Mouse (Mus musculus): ENCODE data around the gene Hsp90ab1.

Hsp90ab1 gene

GRCm38 (mm10) chr17:45595736-45596390, 22.8 kb upstream of the Hsp90ab1 start:
- peak; percentile 43 for DNase-seq

DNA sequence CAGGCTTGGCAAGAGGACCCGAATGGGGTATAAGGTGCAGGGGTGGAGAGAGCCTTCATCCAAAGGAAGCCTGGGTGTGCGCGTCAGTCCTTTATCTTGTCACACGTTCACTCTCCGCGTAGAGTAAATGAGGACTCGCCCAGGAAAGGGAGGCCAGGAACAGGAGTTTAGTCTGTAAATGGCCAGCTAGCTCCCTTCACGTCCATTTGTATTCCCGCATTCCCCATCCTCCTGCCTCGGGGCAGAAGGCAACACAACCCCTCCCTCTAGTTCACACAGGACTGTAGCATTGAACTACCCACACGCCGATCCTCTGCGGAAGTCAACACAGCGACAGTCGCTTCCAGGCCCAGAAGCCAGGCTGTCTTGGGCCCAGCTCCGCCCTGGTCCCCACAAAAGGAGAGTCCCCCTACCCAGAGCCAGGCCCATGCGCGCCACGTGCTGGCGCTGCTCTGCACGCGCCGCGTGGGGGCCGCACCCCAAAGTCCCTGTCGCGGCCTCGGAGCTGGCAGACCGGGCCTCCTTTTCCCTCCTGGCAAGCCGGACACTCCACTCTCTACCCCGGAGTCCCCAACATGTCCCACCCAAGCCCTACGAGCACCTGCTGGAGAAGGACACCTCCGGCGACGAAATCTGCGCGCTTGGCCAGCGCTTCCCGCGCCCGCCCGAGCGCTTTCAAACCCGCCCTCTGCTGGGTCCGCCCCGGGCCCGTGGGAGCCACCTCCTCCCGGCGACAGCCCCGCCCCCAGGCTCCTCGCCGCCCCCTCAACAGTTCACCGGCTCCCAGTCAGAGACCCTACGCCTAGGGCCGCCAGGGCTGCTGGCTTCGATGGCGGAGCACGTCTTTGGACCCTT, 22.0 kb upstream of the Hsp90ab1 start:
- peak; percentile 62 for DNase-seq

DNA sequence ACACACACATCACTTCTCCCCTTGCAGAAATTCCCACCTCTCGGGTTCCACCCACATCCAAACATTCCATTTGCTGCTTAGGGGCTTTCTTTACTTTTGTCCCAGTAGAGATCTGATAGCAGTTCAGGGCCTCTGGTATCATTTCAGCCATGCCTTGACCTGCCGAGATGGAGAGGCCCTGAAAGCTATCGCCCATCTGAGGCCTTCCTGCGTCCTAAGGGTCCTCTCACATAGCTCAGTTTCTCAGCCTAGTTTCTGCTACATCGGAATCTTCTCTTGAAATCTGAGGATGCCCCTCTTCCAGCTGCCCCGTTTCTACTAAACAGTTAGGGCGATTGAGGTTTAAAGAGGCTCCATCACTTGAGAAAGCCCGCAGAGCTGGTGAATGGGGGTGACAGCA, 21.1 kb upstream of the Hsp90ab1 start:
- DNase-seq = no peak

DNA sequence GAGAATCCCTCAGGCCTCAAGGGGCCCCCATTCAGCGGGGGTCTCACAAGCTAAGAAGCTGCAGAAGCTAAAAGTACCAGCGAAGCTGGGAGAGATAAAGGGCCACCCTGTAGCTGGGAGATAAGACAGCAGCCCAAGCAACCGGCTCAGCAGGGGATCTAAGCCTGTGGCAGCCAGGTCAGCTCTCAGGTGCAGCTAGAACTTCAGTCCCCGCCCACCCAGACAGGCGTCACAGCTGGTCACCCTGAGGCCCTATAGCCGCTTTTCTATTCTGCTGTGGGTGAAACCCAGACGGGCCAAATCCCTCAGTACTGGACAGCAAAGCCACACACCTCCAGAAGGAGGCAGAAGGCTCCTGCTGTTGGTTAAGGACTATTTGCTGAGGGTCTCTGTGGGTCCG, 20.4 kb upstream of the Hsp90ab1 start:
- DNase-seq = no peak

DNA sequence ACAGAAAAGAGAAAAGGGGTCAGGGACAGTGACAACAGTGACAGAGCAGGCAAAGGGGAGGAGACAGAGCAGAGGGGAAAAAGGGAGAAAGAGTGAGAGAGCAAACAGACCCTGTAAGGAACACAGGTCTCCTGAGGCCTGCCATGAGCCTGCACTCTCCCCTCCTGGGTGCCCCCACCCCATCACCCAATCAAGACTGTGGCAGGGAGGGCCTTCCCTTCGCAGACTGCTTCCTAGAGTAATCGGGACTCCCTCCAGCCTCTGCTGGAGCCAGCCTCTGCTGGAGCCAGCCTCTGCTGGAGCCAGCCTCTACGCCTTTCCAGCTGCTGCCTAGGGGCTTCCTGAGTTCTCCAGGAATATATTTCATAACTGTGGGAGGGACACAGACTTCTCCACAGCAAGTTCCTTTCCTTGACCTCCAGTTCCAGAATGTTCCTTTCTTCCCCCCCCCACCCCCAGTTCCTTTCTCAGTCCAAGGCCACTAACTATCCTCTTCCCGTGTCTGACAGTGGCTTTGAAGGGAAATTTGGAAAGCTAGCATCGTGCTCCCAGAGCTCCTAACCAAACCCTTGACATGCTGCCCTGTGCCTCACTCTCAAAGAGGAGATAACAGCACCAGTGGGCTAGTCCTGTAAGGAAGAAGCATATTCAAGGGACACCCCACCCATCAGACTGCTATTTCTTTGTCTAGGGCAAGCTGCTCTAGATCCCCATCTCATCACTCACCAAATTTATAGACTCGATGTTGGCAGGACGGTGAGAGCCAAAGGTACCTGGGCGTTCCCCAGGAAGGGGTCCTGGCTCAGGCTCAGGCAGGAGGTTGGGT, 19.7 kb upstream of the Hsp90ab1 start:
- DNase-seq = no peak

DNA sequence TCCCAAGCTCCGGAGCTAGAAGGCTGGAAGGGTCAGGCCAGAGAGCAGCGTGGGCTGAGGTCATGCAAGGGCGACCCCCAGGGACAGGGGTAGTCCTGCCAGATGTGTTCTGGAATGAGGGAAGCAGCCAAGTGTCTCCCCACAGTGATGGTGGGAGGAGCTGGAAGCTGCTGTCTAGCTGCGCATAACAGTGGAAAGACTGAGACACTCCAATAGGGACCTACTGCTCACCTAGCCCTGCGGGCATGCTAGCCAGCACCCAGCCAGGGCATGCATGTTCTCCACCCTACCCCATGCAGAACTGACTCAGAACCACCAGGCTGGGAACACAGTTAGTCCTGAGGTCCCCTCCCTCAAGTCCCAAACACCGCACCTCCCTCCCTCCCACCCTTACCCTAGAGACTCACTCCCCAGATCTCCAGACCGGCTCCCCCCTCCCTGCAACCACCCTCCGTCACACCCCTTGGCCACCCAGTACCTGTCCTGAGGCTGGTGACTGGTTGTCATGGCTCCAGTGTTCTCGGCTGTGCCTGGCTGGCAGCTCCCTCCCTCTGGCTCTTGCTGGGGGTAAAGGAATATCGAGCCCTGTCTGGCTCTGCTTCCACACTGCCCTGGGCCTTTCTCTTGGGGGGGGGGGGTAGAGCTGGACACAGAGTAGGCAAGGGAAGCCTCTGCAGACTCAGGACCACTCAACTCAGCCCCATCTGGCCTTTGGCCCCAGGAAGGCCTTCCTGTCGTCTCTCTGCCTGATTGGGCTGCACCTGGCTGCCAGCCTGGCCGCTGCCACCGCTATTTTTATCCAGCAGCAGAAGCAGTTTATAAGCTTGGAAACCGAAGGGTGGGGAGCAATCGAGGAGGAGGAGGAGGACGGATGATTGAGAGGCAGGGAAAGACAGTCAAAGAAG, 18.9 kb upstream of the Hsp90ab1 start:
- DNase-seq = no peak

DNA sequence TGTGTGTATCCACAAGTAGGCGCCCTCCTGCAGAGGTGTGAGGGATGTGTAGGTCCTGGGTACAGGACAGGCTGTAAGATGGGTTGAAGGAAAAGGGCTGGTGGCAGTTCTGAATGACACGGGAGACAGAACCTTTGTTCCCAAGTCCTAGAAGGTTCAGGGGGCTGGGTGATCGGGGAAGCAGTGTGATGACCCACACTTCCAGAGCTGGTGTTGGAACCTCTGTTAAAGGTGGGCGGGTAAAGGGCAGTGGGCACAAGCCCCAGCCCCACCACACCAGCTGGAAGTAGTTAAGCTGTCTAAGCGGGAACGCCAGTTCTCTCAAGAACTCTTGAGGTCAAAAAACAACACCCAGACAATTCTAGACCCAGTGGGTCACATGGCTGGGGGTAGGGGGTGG, 17.3 kb upstream of the Hsp90ab1 start:
- DNase-seq = no peak

DNA sequence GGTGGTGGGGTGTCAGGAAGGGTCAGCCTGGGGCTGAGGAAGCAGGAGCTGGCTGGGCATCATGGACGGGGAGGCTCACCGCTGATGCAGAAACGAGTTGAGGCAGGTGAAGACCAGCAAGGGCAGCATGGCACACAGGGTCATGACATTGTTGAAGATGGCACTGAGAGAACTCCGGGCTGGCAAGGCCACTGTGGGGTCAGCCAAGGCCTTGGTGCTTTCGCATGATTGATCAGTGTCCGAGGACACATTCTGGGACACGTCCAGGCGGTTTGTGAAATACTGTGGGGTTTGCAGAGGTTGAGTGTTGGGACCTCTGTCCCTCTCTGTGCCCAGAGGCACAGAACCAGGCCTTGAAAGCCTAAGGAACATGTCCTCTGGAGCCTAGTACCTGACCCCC, 16.8 kb upstream of the Hsp90ab1 start:
- DNase-seq = no peak

DNA sequence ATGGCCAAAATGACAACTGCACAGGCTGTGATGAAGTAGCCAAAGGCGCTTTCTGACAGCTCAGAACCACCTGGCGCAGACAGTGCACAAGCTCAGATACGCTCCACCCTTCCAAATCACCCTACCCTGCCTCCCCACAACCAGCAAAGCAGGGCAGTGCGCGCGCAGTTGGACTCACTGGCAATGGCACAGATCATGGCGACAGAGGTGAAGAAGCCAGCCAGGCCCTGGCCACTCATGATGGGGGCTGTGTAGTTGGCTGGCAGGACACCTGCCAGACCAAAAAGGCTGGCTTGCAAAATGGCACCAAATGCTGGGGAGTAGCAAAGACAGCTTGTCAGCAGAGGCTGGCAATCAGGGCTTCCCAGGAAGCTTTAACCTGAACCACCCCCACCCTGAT, 16.2 kb upstream of the Hsp90ab1 start:
- no peak for DNase-seq

- no peak for DNase-seq
Observed at GRCm38 (mm10) chr17:45588370-45588769, 15.3 kb upstream of the Hsp90ab1 start.

- DNase-seq = no peak
Observed at GRCm38 (mm10) chr17:45586449-45586837, 13.4 kb upstream of the Hsp90ab1 start.

- DNase-seq = no peak
Observed at GRCm38 (mm10) chr17:45585725-45586448, 12.8 kb upstream of the Hsp90ab1 start.

GRCm38 (mm10) chr17:45584939-45585678, 12.0 kb upstream of the Hsp90ab1 start:
- DNase-seq = peak; percentile 78

DNA sequence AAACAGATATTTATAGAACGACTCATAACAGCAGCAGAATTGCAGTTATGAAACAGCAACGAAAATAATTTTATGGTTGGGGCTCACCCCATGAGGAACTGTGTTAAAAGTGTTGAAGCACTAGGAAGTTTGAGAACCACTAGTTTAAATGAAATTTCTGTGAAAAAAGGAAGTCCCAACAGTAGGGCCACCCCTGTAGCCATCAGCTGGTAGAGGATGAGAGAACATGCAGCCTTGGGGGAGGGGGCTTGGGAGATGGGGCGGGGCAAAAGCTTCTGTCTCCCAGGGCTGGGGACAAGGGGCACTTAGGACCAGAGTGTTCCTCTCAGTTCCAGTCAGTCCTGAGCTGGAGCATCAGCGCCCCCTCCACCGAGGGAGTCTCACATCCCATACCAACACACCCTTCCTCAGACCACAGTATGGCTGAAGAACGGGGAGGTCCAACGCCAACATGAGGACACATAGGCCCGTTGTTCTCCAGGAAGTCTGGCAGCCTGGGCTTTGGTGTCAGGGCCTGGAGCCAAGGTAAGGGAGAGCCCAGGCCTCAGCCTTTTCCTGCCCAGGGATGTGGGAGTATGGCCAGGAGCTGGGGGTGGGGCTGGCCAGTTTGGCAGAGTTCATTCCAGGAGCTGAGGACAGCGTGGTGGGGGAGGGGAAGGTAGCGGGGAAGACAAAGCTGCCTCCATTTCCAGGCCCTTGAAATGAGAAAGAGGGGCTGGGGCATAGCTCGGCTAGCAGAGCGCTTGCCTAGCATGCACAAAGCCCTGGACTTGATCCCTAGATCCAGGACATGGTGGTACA, 11.2 kb upstream of the Hsp90ab1 start:
- DNase-seq = peak; percentile 72

DNA sequence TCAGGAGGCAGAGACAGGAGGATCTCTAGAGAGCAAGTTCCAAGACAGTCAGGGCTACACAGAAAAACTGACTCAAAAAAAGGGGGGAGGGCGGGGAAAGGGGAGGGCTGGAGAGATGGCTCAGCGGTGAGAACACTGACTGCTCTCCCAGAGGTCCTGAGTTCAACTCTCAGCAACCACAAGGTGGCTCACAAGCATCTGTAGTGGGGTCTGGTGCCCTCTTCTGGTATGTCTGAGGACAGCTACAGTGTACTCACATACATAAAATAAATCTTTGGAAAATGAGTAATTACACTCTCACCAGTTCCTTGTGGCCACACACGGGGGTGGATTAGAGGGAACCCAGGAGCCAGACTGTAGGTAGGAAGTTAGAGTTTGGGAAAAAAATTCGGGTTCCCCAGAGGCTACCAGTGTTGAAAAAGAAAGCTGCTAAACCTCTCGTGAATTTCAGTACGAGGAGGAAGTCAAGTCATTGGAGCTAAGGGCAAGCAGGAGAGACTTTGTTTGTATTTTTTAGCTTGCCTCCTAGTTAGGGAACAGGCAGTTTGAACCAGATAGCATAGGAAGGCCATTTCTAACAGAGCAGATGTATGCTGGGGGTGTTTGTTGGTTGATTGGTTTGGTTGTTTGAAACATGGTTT, 9.8 kb upstream of the Hsp90ab1 start:
- peak; percentile 9 for DNase-seq

- no peak for DNase-seq
Observed at GRCm38 (mm10) chr17:45582188-45582587, 9.1 kb upstream of the Hsp90ab1 start.

DNA sequence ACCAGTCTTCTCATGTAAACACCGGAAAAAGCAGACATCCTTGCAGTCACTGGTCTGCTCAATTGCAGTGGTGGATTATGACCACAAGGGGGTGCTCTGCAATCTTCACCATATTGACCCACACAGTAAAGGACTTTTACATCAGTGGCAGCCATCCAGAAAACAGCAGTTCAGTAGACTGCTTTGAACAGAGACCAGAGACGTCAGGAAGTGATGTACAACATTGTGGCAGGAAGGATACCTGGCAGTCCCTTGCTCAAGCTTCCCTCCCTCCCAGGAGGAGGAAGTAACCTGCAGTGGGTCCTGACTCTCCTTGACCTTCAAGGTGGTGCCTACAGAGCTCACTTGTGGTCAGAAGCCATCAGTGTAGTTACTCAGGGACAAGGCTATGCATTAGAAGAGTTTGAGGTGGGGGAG, 8.5 kb upstream of the Hsp90ab1 start:
- DNase-seq = no peak

- no peak for DNase-seq
Observed at GRCm38 (mm10) chr17:45580958-45581477, 7.9 kb upstream of the Hsp90ab1 start.

- no peak for DNase-seq
Observed at GRCm38 (mm10) chr17:45579554-45579953, 6.5 kb upstream of the Hsp90ab1 start.
